Comparison of ENCODE assay signal across 11 mouse cellular contexts in genomic region chr7:99572931-99573330, GRCm38 (mm10). TPM values are rescaled to one million over a fixed set of nuclear protein-coding genes. Genes with fewer than 3 reads are reported as not detected.
DNase-seq lines count a peak whose midpoint lies in the region; ATAC-seq lines count a peak whose summit lies in the region.
"Had no signal": no experiment of that assay in that cellular context is flagged by ENCODE, and none has a peak within 500 bp of the region (broad histone marks: within the 10 kb centered on the region; RNA-seq: fewer than 3 reads in every experiment).

No protein-coding gene starts in this region.

- 43% methylated on average over 10 of the region's 10 CpGs for WGBS in heart, embryonic 10.5 days

- ATAC-seq in inflammation-experienced regulatory T-cells, adult 6 months: peak; percentile 46

- no peak overlapping the region for H3K4me3 ChIP-seq in heart, embryonic 10.5 days

- H3K27ac ChIP-seq in heart, embryonic 10.5 days: peak overlapping the region; percentile 3; the same call in 1 of the 2 replicates
- H3K27ac ChIP-seq: liver, embryonic 14.5 days had no signal

- H3K27me3 ChIP-seq in heart, embryonic 10.5 days (ENCODE audit: insufficient read depth, poor library complexity, severe bottlenecking): no peaks in the 10 kb centered on the region

- 0 out of 2 replicates have a peak, but pooled peaks cover 9% of the 10 kb centered on the region for H3K36me3 ChIP-seq in heart, embryonic 10.5 days

- H3K9me3 ChIP-seq in heart, embryonic 10.5 days: no peaks in the 10 kb centered on the region
- H3K9me3 ChIP-seq: G1E had no signal

- peaks cover 32% of the 10 kb centered on the region for H3K4me1 ChIP-seq in heart, embryonic 10.5 days

- DNase-seq in heart, embryonic 10.5 days (ENCODE audit: low spot score): no peak
- DNase-seq in heart, postnatal 4 days: no peak
- peak; percentile 42 to 56 for DNase-seq in right cerebral cortex, adult 2 months (ENCODE audit: low spot score in 2 of 2)
- DNase-seq in right cerebral cortex, postnatal 4 days: no peak
- DNase-seq in MN1 (ENCODE audit: low spot score): no peak
- DNase-seq in layer of hippocampus, adult 8-10 months (ENCODE audit: low spot score in 2 of 2): no peak
- no peak for DNase-seq in Muller cell, postnatal 12 days (ENCODE audit: inconsistent ontology term)
- DNase-seq: kidney, adult 2 months had no signal

RNA-seq across cellular contexts. Expression of gene Arrb1, which starts 37.7 kb away (rescaled TPM):
- 13.1 and 17.9 TPM in 2 replicates for polyA plus RNA-seq in heart, embryonic 10.5 days (2016; fragmentation: Nextera tagmentation; extraction: Ambion mirVana)
- 10 to 100 TPM; 31.0 to 32.5 TPM for total RNA-seq in heart, postnatal 4 days (2021)
- polyA plus RNA-seq in inflammation-experienced regulatory T-cells, adult 6 months (2017; shearing (Covaris generic)): 10 to 100 TPM in 2 of 3 experiments, 1 to 10 TPM in 1; 6.1 to 11.1 (median 10.6) TPM
- 100 to 1,000 TPM; 138 to 175 (median 160) TPM for total RNA-seq in layer of hippocampus, adult 8-10 months (2022)

RNA-seq across cellular contexts. Expression of gene Tpbgl, which starts 54.0 kb away (rescaled TPM):
- polyA plus RNA-seq in heart, embryonic 10.5 days (2016; fragmentation: Nextera tagmentation; extraction: Ambion mirVana): 0.89 and 1.2 TPM in 2 replicates
- 1 to 10 TPM; 3.4 to 4.7 TPM for total RNA-seq in heart, postnatal 4 days (2021)
- under 1 TPM in 1 of 3 experiments, not detected in 2; 0.72 TPM for polyA plus RNA-seq in inflammation-experienced regulatory T-cells, adult 6 months (2017; shearing (Covaris generic))
- 1 to 10 TPM; 5.0 to 7.3 (median 6.6) TPM for total RNA-seq in layer of hippocampus, adult 8-10 months (2022)
- polyA plus RNA-seq: G1E had no signal

Comparison
In these comparisons a context has a peak if more than half of its experiments do, and no peak if none do; other contexts are left out.
1. DNase-seq: peak in right cerebral cortex, adult 2 months (2 of 2); none in heart, embryonic 10.5 days (single experiment), heart, postnatal 4 days (single experiment), right cerebral cortex, postnatal 4 days (single experiment), MN1 (single experiment), layer of hippocampus, adult 8-10 months (0 of 2) and Muller cell, postnatal 12 days (single experiment).
2. RNA of gene Arrb1, which starts 37.7 kb away (total RNA-seq): 138 to 175 TPM in layer of hippocampus, adult 8-10 months; 31.0 to 32.5 TPM in heart, postnatal 4 days; every median in the first group is over 4 times any median in the second.